Mouse (Mus musculus) spleen, postnatal 4 days (tissue): ENCODE measurements around the gene Dnajc25.

ENCODE experiments used
- DNase-seq, 2 experiments: peaks; one replicate each; pipeline ENCODE4 v3.0.0; 2022; ENCODE audit warnings: low spot score in 2 of 2

The Dnajc25 gene

GRCm38 (mm10) chr4:59069276-59069675, 74.4 kb downstream of the Dnajc25 start:
- DNase-seq = no peak
